ENCODE assay signal across 16 mouse cellular contexts in genomic region chr7:112280474-112280873, GRCm38 (mm10). TPM values are rescaled to one million over a fixed set of nuclear protein-coding genes. Genes with fewer than 3 reads are reported as not detected.
DNase-seq lines count a peak whose midpoint lies in the region; ATAC-seq and TF ChIP-seq lines count a peak whose summit lies in the region.
"Had no signal": no experiment of that assay in that cellular context is flagged by ENCODE, and none has a peak within 500 bp of the region (broad histone marks: within the 10 kb centered on the region; RNA-seq: fewer than 3 reads in every experiment).

No protein-coding gene starts in this region.

- no peak overlapping the region for H3K9ac ChIP-seq in lung, postnatal 0 days (replicated peaks; ENCODE audit: low read depth)
- H3K9ac ChIP-seq in heart, postnatal 0 days (replicated peaks; ENCODE audit: low read depth, low read length), result no peak overlapping the region
- H3K9ac ChIP-seq: embryonic facial prominence, embryonic 12.5 days; limb, embryonic 13.5 days; neural tube, embryonic 12.5 days had no signal

- no peaks in the 10 kb centered on the region for H3K27me3 ChIP-seq in lung, postnatal 0 days (replicated peaks; ENCODE audit: insufficient read depth, low read length)
- no peaks in the 10 kb centered on the region for H3K27me3 ChIP-seq in heart, postnatal 0 days (ENCODE audit: control insufficient read depth, insufficient read depth, low read length)
- H3K27me3 ChIP-seq: embryonic facial prominence, embryonic 12.5 days; neural tube, embryonic 12.5 days had no signal

- peak; percentile 13; the same call in 1 of the 2 replicates for ATAC-seq in lung, postnatal 0 days
- peak; percentile 45 for ATAC-seq in heart, postnatal 0 days (ENCODE audit: insufficient read depth, low read depth)
- ATAC-seq: forebrain, embryonic 16.5 days had no signal

- TF ChIP-seq EP300 in lung, postnatal 0 days (IDR thresholded peaks at IDR 0.05), result no peak
- TF ChIP-seq EP300 in heart, postnatal 0 days (IDR thresholded peaks at IDR 0.05; ENCODE audit: low read depth), result no peak; the same call in 1 of the 2 replicates

- H3K4me3 ChIP-seq in gastrocnemius, adult 2 months, result no peak overlapping the region
- no peak overlapping the region for H3K4me3 ChIP-seq in lung, postnatal 0 days (ENCODE audit: low read depth, low read length)
- H3K4me3 ChIP-seq in heart, postnatal 0 days (ENCODE audit: low read depth, low read length), result no peak overlapping the region
- H3K4me3 ChIP-seq: embryonic facial prominence, embryonic 12.5 days; limb, embryonic 13.5 days; neural tube, embryonic 12.5 days had no signal

- H3K36me3 ChIP-seq in lung, postnatal 0 days (ENCODE audit: insufficient read depth, low read length), result no peaks in the 10 kb centered on the region
- peaks cover 11% of the 10 kb centered on the region; the same call in 1 of the 2 replicates for H3K36me3 ChIP-seq in heart, postnatal 0 days (replicated peaks; ENCODE audit: control insufficient read depth, insufficient read depth, low read length)
- H3K36me3 ChIP-seq: embryonic facial prominence, embryonic 12.5 days; limb, embryonic 13.5 days; neural tube, embryonic 12.5 days had no signal

- intact Hi-C loops in gastrocnemius, adult 2 months (cut with DNase I), result no loop called here
- intact Hi-C loops in gastrocnemius, postnatal 14 days (cut with DNase I; ENCODE audit: low total_unique reads), result loop anchor here (5.0 kb wide), 1 partner anchor 33 kb away; no protein-coding TSS in a partner anchor

- no peak overlapping the region for H3K4me2 ChIP-seq in lung, postnatal 0 days (replicated peaks; ENCODE audit: low read depth, low read length)
- no peak overlapping the region for H3K4me2 ChIP-seq in heart, postnatal 0 days (ENCODE audit: low read depth, low read length)
- H3K4me2 ChIP-seq: embryonic facial prominence, embryonic 12.5 days; limb, embryonic 13.5 days; neural tube, embryonic 12.5 days had no signal

- WGBS in lung, postnatal 0 days, result 23% methylated on average over 3 of the region's 3 CpGs
- 22% methylated on average over 3 of the region's 3 CpGs for WGBS in heart, postnatal 0 days

- H3K27ac ChIP-seq in gastrocnemius, adult 2 months, result peak overlapping the region; percentile 77
- no peak overlapping the region for H3K27ac ChIP-seq in lung, postnatal 0 days (ENCODE audit: low read length)
- peak overlapping the region; percentile 70 for H3K27ac ChIP-seq in heart, postnatal 0 days (ENCODE audit: low read depth)
- H3K27ac ChIP-seq: embryonic facial prominence, embryonic 12.5 days; limb, embryonic 13.5 days; neural tube, embryonic 12.5 days had no signal

- TF ChIP-seq CTCF in gastrocnemius, adult 2 months (IDR thresholded peaks at IDR 0.05), result no peak
- TF ChIP-seq CTCF in lung, postnatal 0 days (IDR thresholded peaks at IDR 0.05), result no peak
- TF ChIP-seq CTCF in heart, postnatal 0 days (IDR thresholded peaks at IDR 0.05; ENCODE audit: low read depth), result no peak

- DNase-seq in gastrocnemius, adult 2 months, result no peak
- no peak for DNase-seq in gastrocnemius, postnatal 14 days
- no peak for DNase-seq in lung, postnatal 0 days (ENCODE audit: low spot score)
- no peak for DNase-seq in lung, postnatal 14 days
- DNase-seq in heart, postnatal 0 days (ENCODE audit: low spot score), result peak; percentile 62
- DNase-seq in thymus, postnatal 36 days, result no peak
- DNase-seq in cerebellum, adult 9-10 months, result no peak
- DNase-seq: adrenal gland, adult 8-10 months; cerebellum, adult 11 months; cerebellum, postnatal 25 days; kidney, adult 18-20 months; right cerebral cortex, postnatal 14 days had no signal

- H3K9me3 ChIP-seq in lung, postnatal 0 days (ENCODE audit: low read length), result no peaks in the 10 kb centered on the region
- no peaks in the 10 kb centered on the region for H3K9me3 ChIP-seq in heart, postnatal 0 days (replicated peaks; ENCODE audit: control insufficient read depth, low read length)
- H3K9me3 ChIP-seq: embryonic facial prominence, embryonic 12.5 days; limb, embryonic 13.5 days; neural tube, embryonic 12.5 days had no signal

- H3K4me1 ChIP-seq in lung, postnatal 0 days (ENCODE audit: insufficient read depth, low read depth, low read length), result peaks cover 10% of the 10 kb centered on the region
- H3K4me1 ChIP-seq in heart, postnatal 0 days (ENCODE audit: control insufficient read depth, insufficient read depth), result peaks cover 88% of the 10 kb centered on the region
- H3K4me1 ChIP-seq: neural tube, embryonic 12.5 days had no signal

RNA-seq across cellular contexts. Expression of gene Mical2, which starts 54.8 kb away (rescaled TPM):
- 100 to 1,000 TPM; 124 to 136 TPM for total RNA-seq in gastrocnemius, adult 2 months (2021)
- total RNA-seq in gastrocnemius, postnatal 14 days (2021), result 100 to 1,000 TPM in 1 of 2 experiments, 10 to 100 TPM in 1; 86.4 to 106 TPM
- polyA plus RNA-seq in lung, postnatal 0 days (2015; fragmentation: Nextera tagmentation; extraction: Ambion mirVana), result 19.7 and 21.5 TPM in 2 replicates
- total RNA-seq in heart, postnatal 0 days (2014; rRNA removed; ENCODE audit: low replicate concordance), result 136 and 169 TPM in 2 replicates
- polyA plus RNA-seq in heart, postnatal 0 days (2015; fragmentation: Nextera tagmentation; extraction: Ambion mirVana), result 59.9 and 78.1 TPM in 2 replicates
